Mouse (Mus musculus) neural tube, embryonic 13.5 days (tissue): ENCODE results near the gene Ntng1. TPM values are rescaled to one million over a fixed set of nuclear protein-coding genes. Genes with fewer than 3 reads are reported as not detected.

Experiments
- ATAC-seq: fragments of 200-750 bp; cut with Nextera tagmentation; 2 replicates; pipeline ENCODE4 v1.8.0; 2017; ENCODE audit warnings: low read depth, mild to moderate bottlenecking, moderate TSS enrichment, moderate library complexity
- H3K27ac ChIP-seq: fragments of 300-500 bp; sonication (generic); replicated peaks from 2 replicates; pipeline ENCODE4 v1.5.1; 2015; ENCODE audit warnings: moderate library complexity, mild to moderate bottlenecking, inconsistent platforms
- H3K27me3 ChIP-seq: fragments of 300-500 bp; sonication (generic); 2 replicates; pipeline ENCODE4 v1.6.1; 2015; ENCODE audit warnings: mild to moderate bottlenecking, inconsistent platforms
- H3K36me3 ChIP-seq: fragments of 300-500 bp; sonication (generic); 2 replicates; pipeline ENCODE4 v1.6.1; 2015; ENCODE audit warnings: mild to moderate bottlenecking, inconsistent platforms
- H3K4me1 ChIP-seq: fragments of 300-500 bp; sonication (generic); replicated peaks from 2 replicates; pipeline ENCODE4 v1.6.1; 2015; ENCODE audit warnings: inconsistent platforms
- H3K4me2 ChIP-seq: fragments of 300-500 bp; sonication (generic); 2 replicates; pipeline ENCODE4 v1.6.1; 2015; ENCODE audit warnings: inconsistent platforms, mild to moderate bottlenecking, moderate library complexity
- H3K4me3 ChIP-seq: fragments of 300-500 bp; sonication (generic); 2 replicates; pipeline ENCODE4 v1.5.1; 2015; ENCODE audit warnings: mild to moderate bottlenecking, inconsistent platforms
- H3K9ac ChIP-seq: fragments of 300-500 bp; sonication (generic); 2 replicates; pipeline ENCODE4 v1.6.1; 2015; ENCODE audit warnings: moderate library complexity, mild to moderate bottlenecking, inconsistent platforms
- H3K9me3 ChIP-seq: fragments of 300-500 bp; sonication (generic); 2 replicates; pipeline ENCODE4 v1.6.1; 2016; ENCODE audit warnings: inconsistent platforms
- WGBS: fragments of 180-500 bp; shearing (Covaris S2); methylation state at CpG from one replicate; pipeline ENCODE4 v1.1.7; 2015; 5-methylcytosine and 5-hydroxymethylcytosine counted together
- polyA plus RNA-seq: library from polyadenylated mRNA; unstranded; fragments of >200 nt; fragmentation: Nextera tagmentation; extraction: Ambion mirVana; gene quantifications from 2 replicates; pipeline ENCODE4 v1.2.1, GENCODE M21; 2015

The Ntng1 gene
- polyA plus RNA-seq, 1 experiment from 2014 or later: 15.6 TPM

- H3K27me3 ChIP-seq: no peaks in the 10 kb centered on the region
- H3K36me3 ChIP-seq: no peaks in the 10 kb centered on the region
- no peak overlapping the region for H3K9ac ChIP-seq
- H3K27ac ChIP-seq: no peak overlapping the region
- no peaks in the 10 kb centered on the region for H3K9me3 ChIP-seq
- 46% methylated on average over 2 of the region's 2 CpGs for WGBS
- no peak overlapping the region for H3K4me3 ChIP-seq
- H3K4me2 ChIP-seq: no peak overlapping the region
- peaks cover 8% of the 10 kb centered on the region for H3K4me1 ChIP-seq
- no peak for ATAC-seq
These were observed 403.2 kb downstream of the Ntng1 start for GRCm38 (mm10) chr3:109740466-109741102.

- H3K36me3 ChIP-seq: no peaks in the 10 kb centered on the region
- H3K27ac ChIP-seq: no peak overlapping the region
- WGBS: 46% methylated on average over 10 of the region's 10 CpGs
- peaks cover 23% of the 10 kb centered on the region for H3K4me1 ChIP-seq
- peaks cover 28% of the 10 kb centered on the region for H3K27me3 ChIP-seq
- H3K4me3 ChIP-seq: no peak overlapping the region
- no peak overlapping the region for H3K9ac ChIP-seq
- no peak overlapping the region for H3K4me2 ChIP-seq
- no peaks in the 10 kb centered on the region for H3K9me3 ChIP-seq
- ATAC-seq: peak; percentile 87
These were observed 411.3 kb downstream of the Ntng1 start for GRCm38 (mm10) chr3:109732327-109733182.

GRCm38 (mm10) chr3:109731592-109732230, 412.1 kb downstream of the Ntng1 start:
- Histone ChIP-seq H3K4me1 (peaks cover 23% of the 10 kb centered on the region), H3K4me2 (no peak overlapping the region), H3K9ac (no peak overlapping the region), H3K9me3 (no peaks in the 10 kb centered on the region), H3K36me3 (no peaks in the 10 kb centered on the region), H3K27ac (no peak overlapping the region; the same call in 1 of the 2 replicates), H3K27me3 (peaks cover 28% of the 10 kb centered on the region), H3K4me3 (no peak overlapping the region)
- peak; percentile 87 for ATAC-seq
- 34% methylated on average over 5 of the region's 5 CpGs for WGBS

Other genes starting within 250 kb of the Ntng1 start
- gene Prmt6, start 107.0 kb upstream of the Ntng1 start, polyA plus RNA-seq: 29.3 and 30.8 TPM in 2 replicates